Mouse (Mus musculus) left cerebral cortex, adult 2 months (tissue): Measurements from ENCODE around the gene Mcoln3. TPM values are rescaled to one million over a fixed set of nuclear protein-coding genes. Genes with fewer than 3 reads are reported as not detected.

ENCODE experiments used
- DNase-seq, 2 experiments: peaks; one replicate each; pipeline ENCODE4 v3.0.0; 2021 to 2022; ENCODE audit warnings: low spot score in 2 of 2, mixed read lengths in 1 of 2; ENCODE audit errors: extremely low spot score in 1 of 2
- H3K27ac ChIP-seq: fragments of 200-600 bp; 2 replicates; pipeline ENCODE4 v1.8.1; 2022
- H3K4me3 ChIP-seq: fragments of 200-600 bp; 2 replicates; pipeline ENCODE4 v1.8.1; 2022
- CTCF ChIP-seq: fragments of 200-600 bp; IDR thresholded peaks from 2 replicates; pipeline ENCODE4 v1.8.1; 2022; ENCODE audit warnings: antibody characterized with exemption, mild to moderate bottlenecking, moderate library complexity
- intact Hi-C: fragments of 180-260 bp; cut with DNase I; formaldehyde crosslinking; loops from one replicate; pipeline ENCODE4 v1.15.1; 2025
- long read RNA-seq, 2 experiments: library from polyadenylated mRNA; stranded (forward); transcript quantifications; one replicate each; pipeline ENCODE4 v2.0.0; 2021; ENCODE audit warnings: borderline mapping rate in 2 of 2
- total RNA-seq, 2 experiments: library from RNA; stranded (reverse); gene quantifications; 2 replicates each; pipeline ENCODE4 v1.2.3; 2021

The Mcoln3 gene
- not detected for total RNA-seq
- long read RNA-seq, experiment 1, result 0 reads
- long read RNA-seq, experiment 2, result 0 reads

- Histone ChIP-seq H3K27ac (no peak within 1 kb of the TSS), H3K4me3 (no peak within 1 kb of the TSS)
- intact Hi-C loops, result no loop called here
- DNase-seq, result no peak
- TF ChIP-seq CTCF, result no peak
Measured at GRCm38 (mm10) chr3:146117258-146117996, at the start of gene Mcoln3. Mcoln3 (plus strand) TSS chr3:146117450.

GRCm38 (mm10) chr3:146069276-146069675 lies 48.0 kb upstream of the Mcoln3 start:
- intact Hi-C loops, result no loop called here

GRCm38 (mm10) chr3:146072780-146073179 lies 44.5 kb upstream of the Mcoln3 start:
- TF ChIP-seq CTCF, result peak; percentile 62
- Histone ChIP-seq H3K27ac (no peak overlapping the region), H3K4me3 (no peak overlapping the region)
- intact Hi-C loops, result loop anchor here (2.0 kb wide), 1 partner anchor 122 kb away; no protein-coding TSS in a partner anchor
- DNase-seq, result peak in 1 of 2 experiments; percentile 5

More at GRCm38 (mm10) chr3:146069276-146069675, 48.0 kb upstream of the Mcoln3 start:
- Histone ChIP-seq H3K27ac (no peak overlapping the region), H3K4me3 (no peak overlapping the region)
- no peak for TF ChIP-seq CTCF
- DNase-seq, result peak in 1 of 2 experiments; percentile 5

DNA sequence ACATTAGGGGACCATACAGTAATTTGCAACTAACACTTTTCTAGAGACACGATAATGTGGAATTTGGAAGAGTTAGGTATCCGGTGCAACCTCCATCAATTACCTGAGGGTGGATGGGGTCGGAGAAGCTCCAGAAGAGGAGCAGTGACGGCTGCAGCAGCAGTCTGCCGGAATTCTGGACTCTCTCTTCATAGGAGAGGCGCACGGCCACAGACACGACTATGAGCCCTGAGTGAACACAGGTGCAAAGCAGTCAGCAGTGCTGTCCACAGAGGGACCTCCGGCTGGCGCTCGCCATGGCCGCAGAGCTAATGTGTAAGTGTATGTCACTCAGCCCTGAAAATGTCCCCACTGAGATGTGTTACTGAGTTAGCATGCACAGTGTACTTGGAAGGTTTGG lies 37.0 kb upstream of the Mcoln3 start:
- H3K4me3 ChIP-seq, result no peak overlapping the region
- no peak for TF ChIP-seq CTCF
- intact Hi-C loops, result no loop called here
- H3K27ac ChIP-seq, result no peak overlapping the region
- no peak for DNase-seq

GRCm38 (mm10) chr3:146090988-146091657 lies 26.1 kb upstream of the Mcoln3 start:
- intact Hi-C loops, result no loop called here
- TF ChIP-seq CTCF, result no peak
- DNase-seq, result no peak
- no peak overlapping the region for H3K4me3 ChIP-seq
- no peak overlapping the region for H3K27ac ChIP-seq

GRCm38 (mm10) chr3:146095066-146095465 lies 22.2 kb upstream of the Mcoln3 start:
- TF ChIP-seq CTCF, result no peak
- no peak overlapping the region for H3K4me3 ChIP-seq
- no peak for DNase-seq
- intact Hi-C loops, result no loop called here
- no peak overlapping the region for H3K27ac ChIP-seq

DNA sequence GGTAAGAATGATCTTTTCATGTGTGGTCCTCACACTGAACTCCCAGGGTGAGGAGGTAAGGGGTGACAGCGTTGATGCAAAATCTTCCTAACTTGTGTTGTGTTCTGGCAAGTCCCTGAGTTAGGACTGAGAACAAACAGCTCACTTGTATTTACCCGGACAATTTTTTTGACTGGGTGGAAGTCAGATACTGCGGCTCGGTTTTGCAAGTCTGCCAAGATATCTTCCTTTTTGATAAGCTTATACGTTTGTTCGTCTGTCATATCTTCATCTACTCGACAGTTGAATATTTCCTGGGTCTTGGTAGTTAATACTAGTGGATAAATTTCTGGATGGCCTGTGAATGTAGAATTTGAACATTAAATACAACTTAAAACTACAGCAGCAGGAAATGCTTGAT lies 20.3 kb upstream of the Mcoln3 start:
- intact Hi-C loops, result no loop called here
- DNase-seq, result no peak

GRCm38 (mm10) chr3:146097861-146098260 lies 19.4 kb upstream of the Mcoln3 start:
- DNase-seq, result no peak
- Histone ChIP-seq H3K27ac (no peak overlapping the region), H3K4me3 (no peak overlapping the region)
- TF ChIP-seq CTCF, result no peak
- intact Hi-C loops, result no loop called here

More for the DNA sequence above, 20.3 kb upstream of the Mcoln3 start:
- no peak for TF ChIP-seq CTCF
- no peak overlapping the region for H3K4me3 ChIP-seq
- no peak overlapping the region for H3K27ac ChIP-seq

- TF ChIP-seq CTCF, result no peak
- H3K4me3 ChIP-seq, result no peak overlapping the region
- no peak overlapping the region for H3K27ac ChIP-seq
- DNase-seq, result no peak
- intact Hi-C loops, result loop anchor here (5.0 kb wide), 1 partner anchor 77 kb away; no protein-coding TSS in a partner anchor
Measured at GRCm38 (mm10) chr3:146099925-146100324, 17.3 kb upstream of the Mcoln3 start.

GRCm38 (mm10) chr3:146102049-146102448 lies 15.2 kb upstream of the Mcoln3 start:
- intact Hi-C loops, result loop anchor here (5.0 kb wide), 1 partner anchor 75 kb away; no protein-coding TSS in a partner anchor
- no peak for DNase-seq
- Histone ChIP-seq H3K4me3 (no peak overlapping the region), H3K27ac (no peak overlapping the region)
- TF ChIP-seq CTCF, result peak; percentile 28

- Histone ChIP-seq H3K4me3 (peak overlapping the region; percentile 45), H3K27ac (no peak overlapping the region)
- intact Hi-C loops, result no loop called here
- no peak for DNase-seq
- no peak; the same call in 1 of the 2 replicates for TF ChIP-seq CTCF
Measured at GRCm38 (mm10) chr3:146107116-146107849, 10.0 kb upstream of the Mcoln3 start.
